Mouse (Mus musculus) forebrain, embryonic 14.5 days (tissue): ENCODE results near the gene Adamts5. TPM values are rescaled to one million over a fixed set of nuclear protein-coding genes. Genes with fewer than 3 reads are reported as not detected.

Experiments
- ATAC-seq: fragments of 200-750 bp; cut with Nextera tagmentation; 2 replicates; pipeline ENCODE4 v1.8.0; 2017; ENCODE audit warnings: mild to moderate bottlenecking, moderate library complexity
- DNase-seq: peaks from one replicate; pipeline ENCODE4 v3.0.0-alpha.2; 2015; ENCODE audit warnings: low spot score
- H3K27ac ChIP-seq: fragments of 300-500 bp; sonication (generic); 2 replicates; pipeline ENCODE4 v1.5.1; 2014; ENCODE audit warnings: low read depth, mild to moderate bottlenecking, control low read depth, low read length, moderate library complexity
- H3K27me3 ChIP-seq: fragments of 300-500 bp; sonication (generic); replicated peaks from 2 replicates; pipeline ENCODE4 v1.6.1; 2014; ENCODE audit warnings: low read length, control low read depth, mixed read lengths; ENCODE audit not compliant: control insufficient read depth, insufficient read depth
- H3K36me3 ChIP-seq: fragments of 300-500 bp; sonication (generic); 2 replicates; pipeline ENCODE4 v1.6.1; 2014; ENCODE audit warnings: low read length, control low read depth; ENCODE audit not compliant: control insufficient read depth, insufficient read depth
- H3K4me1 ChIP-seq: fragments of 300-500 bp; sonication (generic); 2 replicates; pipeline ENCODE4 v1.6.1; 2014; ENCODE audit warnings: antibody characterized with exemption, low read length, control low read depth; ENCODE audit not compliant: control insufficient read depth, insufficient read depth
- H3K4me2 ChIP-seq: fragments of 300-500 bp; sonication (generic); 2 replicates; pipeline ENCODE4 v1.6.1; 2014; ENCODE audit warnings: mild to moderate bottlenecking, control low read depth, low read length
- H3K4me3 ChIP-seq: fragments of 300-500 bp; sonication (generic); 2 replicates; pipeline ENCODE4 v1.5.1; 2014; ENCODE audit warnings: low read depth, low read length, control low read depth
- H3K9ac ChIP-seq: fragments of 300-500 bp; sonication (generic); 2 replicates; pipeline ENCODE4 v1.6.1; 2014; ENCODE audit warnings: mild to moderate bottlenecking, low read length, control low read depth, moderate library complexity
- H3K9me3 ChIP-seq: fragments of 300-500 bp; sonication (generic); replicated peaks from 2 replicates; pipeline ENCODE4 v1.6.1; 2016; ENCODE audit warnings: low read length, control low read depth, mixed read lengths; ENCODE audit not compliant: control insufficient read depth
- WGBS: fragments of 180-500 bp; shearing (Covaris S2); extraction: QIAGEN DNeasy Blood & Tissue Kit; methylation state at CpG from one replicate; pipeline ENCODE4 v1.1.7; 2014; 5-methylcytosine and 5-hydroxymethylcytosine counted together
- polyA plus RNA-seq: library from polyadenylated mRNA; unstranded; fragments of >200 nt; fragmentation: Nextera tagmentation; extraction: Ambion mirVana; gene quantifications from 2 replicates; pipeline ENCODE4 v1.2.1, GENCODE M21; 2014

Gene Adamts5
- polyA plus RNA-seq, 1 experiment from 2014 or later: 1.6 TPM

GRCm38 (mm10) chr16:85864691-85865389 is 36.8 kb downstream of the Adamts5 start:
- 97% methylated on average over 4 of the region's 4 CpGs for WGBS
- Histone ChIP-seq H3K27ac (no peak overlapping the region), H3K9ac (no peak overlapping the region), H3K4me3 (no peak overlapping the region), H3K36me3 (no peaks in the 10 kb centered on the region), H3K4me2 (no peak overlapping the region), H3K9me3 (no peaks in the 10 kb centered on the region), H3K4me1 (no peaks in the 10 kb centered on the region), H3K27me3 (no peaks in the 10 kb centered on the region)
- no peak for ATAC-seq
- DNase-seq: no peak

GRCm38 (mm10) chr16:85854505-85854904 is 47.1 kb downstream of the Adamts5 start:
- H3K27me3 ChIP-seq: no peaks in the 10 kb centered on the region
- no peak overlapping the region for H3K27ac ChIP-seq
- H3K36me3 ChIP-seq: no peaks in the 10 kb centered on the region
- no peak overlapping the region for H3K4me2 ChIP-seq
- 91% methylated on average over 5 of the region's 5 CpGs for WGBS
- no peaks in the 10 kb centered on the region for H3K9me3 ChIP-seq
- H3K4me1 ChIP-seq: no peaks in the 10 kb centered on the region
- ATAC-seq (no peak), DNase-seq (no peak)
- no peak overlapping the region for H3K9ac ChIP-seq
- H3K4me3 ChIP-seq: no peak overlapping the region

DNA sequence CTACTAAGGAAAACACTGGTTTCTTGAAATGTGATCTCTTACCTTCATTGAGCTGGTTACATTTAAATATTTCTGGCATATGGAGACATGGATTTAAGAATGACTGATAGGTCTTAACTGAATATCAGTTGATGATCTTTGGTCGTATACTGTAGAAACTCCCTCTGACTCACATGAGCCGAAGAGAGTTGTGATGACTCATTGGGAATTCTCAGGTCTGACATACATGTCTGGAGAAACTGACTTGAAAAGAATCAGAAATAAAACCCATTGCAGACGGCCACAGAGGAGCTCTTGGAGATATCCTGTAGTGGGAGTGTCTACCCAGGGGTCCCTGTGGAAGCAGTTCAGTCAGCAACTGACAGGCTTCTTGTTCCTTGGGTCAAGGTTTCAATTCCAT is 74.6 kb downstream of the Adamts5 start:
- ATAC-seq: no peak
- Histone ChIP-seq H3K27ac (no peak overlapping the region), H3K27me3 (no peaks in the 10 kb centered on the region), H3K4me1 (no peaks in the 10 kb centered on the region), H3K4me3 (no peak overlapping the region), H3K9me3 (no peaks in the 10 kb centered on the region), H3K9ac (no peak overlapping the region), H3K36me3 (no peaks in the 10 kb centered on the region), H3K4me2 (no peak overlapping the region)
- 81% methylated on average over 3 of the region's 3 CpGs for WGBS
- DNase-seq: no peak

GRCm38 (mm10) chr16:85822330-85822916 is 79.2 kb downstream of the Adamts5 start:
- WGBS: 87% methylated on average over 5 of the region's 5 CpGs

DNA sequence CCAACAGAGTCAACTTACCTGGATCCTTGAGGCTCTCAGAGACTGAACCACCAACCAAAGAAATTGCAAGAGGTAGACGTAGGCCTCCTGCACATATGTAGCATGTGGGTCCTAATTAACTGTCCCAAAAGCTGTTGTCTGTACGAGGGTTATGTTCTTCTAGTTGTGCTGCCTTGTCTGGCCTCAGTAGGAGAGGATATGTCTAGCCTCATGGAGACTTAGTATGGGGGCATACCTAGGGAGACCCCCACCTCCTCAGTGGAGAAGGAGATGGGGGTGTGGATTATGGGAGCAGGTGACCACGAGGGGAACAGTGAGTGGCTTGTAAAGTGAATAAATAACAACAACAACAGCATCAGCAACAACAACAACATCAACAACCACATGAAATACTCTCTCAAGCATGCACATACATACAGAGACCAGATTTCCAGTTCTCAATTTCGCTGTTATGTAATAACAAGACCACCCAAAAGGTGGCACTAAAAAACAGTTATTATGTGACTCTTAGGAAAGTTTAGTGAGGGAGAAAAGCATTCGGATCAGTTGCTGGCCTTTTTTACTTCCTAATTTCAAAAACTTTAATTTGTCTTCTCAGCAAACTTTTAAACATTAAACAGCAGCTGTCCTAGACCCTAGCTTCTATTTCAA is 81.7 kb downstream of the Adamts5 start:
- no peaks in the 10 kb centered on the region for H3K9me3 ChIP-seq
- H3K4me1 ChIP-seq: no peaks in the 10 kb centered on the region
- H3K36me3 ChIP-seq: no peaks in the 10 kb centered on the region
- DNase-seq (peak; percentile 71), ATAC-seq (peak; percentile 70)
- WGBS: 63% methylated on average over 5 of the region's 5 CpGs
- no peak overlapping the region for H3K27ac ChIP-seq
- H3K9ac ChIP-seq: no peak overlapping the region
- H3K4me2 ChIP-seq: no peak overlapping the region
- no peak overlapping the region for H3K4me3 ChIP-seq
- H3K27me3 ChIP-seq: no peaks in the 10 kb centered on the region

More at GRCm38 (mm10) chr16:85822330-85822916, 79.2 kb downstream of the Adamts5 start:
- Histone ChIP-seq H3K36me3 (no peaks in the 10 kb centered on the region), H3K27ac (no peak overlapping the region), H3K9ac (no peak overlapping the region), H3K4me2 (no peak overlapping the region), H3K9me3 (no peaks in the 10 kb centered on the region), H3K4me1 (no peaks in the 10 kb centered on the region), H3K4me3 (no peak overlapping the region), H3K27me3 (no peaks in the 10 kb centered on the region)
- DNase-seq (no peak), ATAC-seq (no peak)

GRCm38 (mm10) chr16:85814116-85814515 is 87.5 kb downstream of the Adamts5 start:
- Histone ChIP-seq H3K27ac (no peak overlapping the region), H3K4me1 (no peaks in the 10 kb centered on the region), H3K36me3 (no peaks in the 10 kb centered on the region), H3K4me3 (no peak overlapping the region), H3K9me3 (no peaks in the 10 kb centered on the region), H3K4me2 (no peak overlapping the region), H3K27me3 (no peaks in the 10 kb centered on the region), H3K9ac (no peak overlapping the region)
- DNase-seq: no peak
- no peak for ATAC-seq
- WGBS: 89% methylated on average over 2 of the region's 2 CpGs

DNA sequence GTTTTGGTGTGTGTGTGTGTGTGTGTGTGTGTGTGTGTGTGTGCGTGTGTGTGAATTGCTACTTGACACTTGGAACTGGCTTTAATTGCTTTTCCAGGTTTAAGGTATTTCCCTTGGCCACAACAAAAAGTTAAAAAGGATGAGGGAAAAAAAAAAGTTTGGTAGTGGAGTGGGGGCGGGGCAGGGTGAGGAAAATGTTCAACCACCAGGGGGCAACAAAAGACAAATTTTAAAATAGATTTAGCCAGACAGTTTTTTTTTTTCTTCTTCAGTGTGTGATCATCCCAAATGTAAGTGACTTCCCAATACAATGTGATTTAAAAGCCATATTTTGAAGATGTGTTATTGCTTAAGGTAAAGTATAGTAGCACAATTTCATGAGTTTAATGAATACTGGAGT is 94.0 kb downstream of the Adamts5 start:
- no peak for ATAC-seq
- no peaks in the 10 kb centered on the region for H3K9me3 ChIP-seq
- no peak overlapping the region for H3K4me2 ChIP-seq

GRCm38 (mm10) chr16:85807072-85807471 is 94.6 kb downstream of the Adamts5 start:
- H3K27ac ChIP-seq: no peak overlapping the region
- peak; percentile 92 for DNase-seq
- no peaks in the 10 kb centered on the region for H3K9me3 ChIP-seq
- no peak overlapping the region for H3K9ac ChIP-seq
- peaks cover 5% of the 10 kb centered on the region; the same call in 1 of the 2 replicates for H3K4me1 ChIP-seq
- H3K27me3 ChIP-seq: no peaks in the 10 kb centered on the region
- no peak for ATAC-seq
- no peaks in the 10 kb centered on the region for H3K36me3 ChIP-seq
- WGBS: 19% methylated on average over 3 of the region's 3 CpGs
- no peak overlapping the region for H3K4me3 ChIP-seq
- no peak overlapping the region for H3K4me2 ChIP-seq

More for the DNA sequence above, 94.0 kb downstream of the Adamts5 start:
- no peaks in the 10 kb centered on the region for H3K36me3 ChIP-seq
- H3K27me3 ChIP-seq: no peaks in the 10 kb centered on the region
- H3K27ac ChIP-seq: no peak overlapping the region
- H3K4me1 ChIP-seq: 0 out of 2 replicates have a peak, but pooled peaks cover 5% of the 10 kb centered on the region
- no peak overlapping the region for H3K4me3 ChIP-seq
- WGBS: 16% methylated on average over 2 of the region's 2 CpGs
- peak; percentile 76 for DNase-seq
- no peak overlapping the region for H3K9ac ChIP-seq
